Mouse (Mus musculus): ENCODE results near the gene Arsk. TPM values are rescaled to one million over a fixed set of nuclear protein-coding genes. Genes with fewer than 3 reads are reported as not detected.

The Arsk gene
- polyA plus RNA-seq, 1 experiment from 2014 or later = 3.7 TPM

DNA sequence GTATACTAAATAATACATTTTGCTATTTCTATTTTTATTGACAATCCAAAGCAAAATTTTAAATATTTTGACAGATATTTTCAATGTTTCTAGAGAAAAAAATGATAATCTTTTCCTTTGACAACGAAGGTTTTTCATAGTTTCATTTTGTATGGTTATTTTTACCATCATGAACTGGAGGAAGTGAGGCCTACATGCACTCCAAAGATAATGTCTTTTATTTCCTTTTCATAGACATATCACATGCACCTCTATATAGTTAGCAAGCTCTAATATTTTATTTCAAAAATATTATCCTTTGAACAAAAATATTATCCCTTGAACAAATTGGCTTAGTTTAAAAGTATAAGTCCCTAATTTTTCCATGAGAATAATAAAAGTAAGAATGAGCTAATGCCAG, 24.1 kb downstream of the Arsk start:
- WGBS = 61% methylated on average over 1 of the region's 1 CpGs
- Histone ChIP-seq H3K4me2 (ENCODE audit: low read depth, low read length) (no peak overlapping the region), H3K27ac (ENCODE audit: low read length) (no peak overlapping the region)

DNA sequence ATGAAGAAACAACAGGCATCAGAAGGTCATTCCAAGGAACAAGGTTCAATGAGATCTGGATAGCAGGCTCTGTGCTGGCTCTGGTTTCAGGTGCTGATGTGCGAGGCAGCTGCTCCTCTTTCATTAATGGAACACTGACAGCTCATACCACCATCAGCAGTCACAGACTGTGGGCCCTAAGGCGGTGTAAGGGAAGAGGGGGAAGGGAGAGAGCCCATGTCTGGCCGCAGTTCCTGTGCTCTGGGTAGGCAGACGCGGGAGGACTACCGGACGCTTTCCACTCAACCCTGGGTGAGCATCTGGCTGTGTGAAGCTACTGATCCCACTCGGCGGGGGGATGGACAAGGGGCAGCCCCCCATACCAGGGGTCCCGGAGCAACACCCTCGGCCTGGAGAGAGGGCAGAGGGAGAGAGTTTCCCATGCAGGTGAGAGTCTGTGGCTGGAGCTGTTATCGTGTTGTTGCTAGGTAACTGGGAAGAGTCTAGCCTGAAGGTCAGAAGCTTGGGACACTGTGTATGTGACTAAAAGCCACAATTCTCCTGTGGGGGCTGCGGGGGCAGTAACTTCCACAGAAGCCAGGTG, 34.0 kb downstream of the Arsk start:
- Histone ChIP-seq H3K4me2 (ENCODE audit: low read depth, low read length) (no peak overlapping the region), H3K27ac (ENCODE audit: low read length) (no peak overlapping the region), H3K4me1 (ENCODE audit: control insufficient read depth, insufficient read depth, low read length) (no peaks in the 10 kb centered on the region), H3K9me3 (replicated peaks; ENCODE audit: control insufficient read depth, low read length) (no peaks in the 10 kb centered on the region), H3K36me3 (ENCODE audit: control insufficient read depth, insufficient read depth) (peaks cover 3% of the 10 kb centered on the region; the same call in 1 of the 2 replicates), H3K9ac (ENCODE audit: low read length) (no peak overlapping the region), H3K27me3 (ENCODE audit: control insufficient read depth, insufficient read depth, low read length) (no peaks in the 10 kb centered on the region), H3K4me3 (ENCODE audit: low read length) (no peak overlapping the region)
- 0 out of 2 replicates have a peak, but pooled peaks have one; percentile 23 for ATAC-seq (replicated peaks; ENCODE audit: extremely low read depth, insufficient read depth, low FRiP score)
- 74% methylated on average over 13 of the region's 13 CpGs for WGBS

More for the DNA sequence above, 24.1 kb downstream of the Arsk start:
- Histone ChIP-seq H3K4me1 (ENCODE audit: control insufficient read depth, insufficient read depth, low read length) (no peaks in the 10 kb centered on the region), H3K36me3 (ENCODE audit: control insufficient read depth, insufficient read depth) (no peaks in the 10 kb centered on the region), H3K9ac (ENCODE audit: low read length) (no peak overlapping the region), H3K9me3 (replicated peaks; ENCODE audit: control insufficient read depth, low read length) (no peaks in the 10 kb centered on the region), H3K4me3 (ENCODE audit: low read length) (no peak overlapping the region), H3K27me3 (ENCODE audit: control insufficient read depth, insufficient read depth, low read length) (no peaks in the 10 kb centered on the region)
- ATAC-seq (replicated peaks; ENCODE audit: extremely low read depth, insufficient read depth, low FRiP score) = no peak

DNA sequence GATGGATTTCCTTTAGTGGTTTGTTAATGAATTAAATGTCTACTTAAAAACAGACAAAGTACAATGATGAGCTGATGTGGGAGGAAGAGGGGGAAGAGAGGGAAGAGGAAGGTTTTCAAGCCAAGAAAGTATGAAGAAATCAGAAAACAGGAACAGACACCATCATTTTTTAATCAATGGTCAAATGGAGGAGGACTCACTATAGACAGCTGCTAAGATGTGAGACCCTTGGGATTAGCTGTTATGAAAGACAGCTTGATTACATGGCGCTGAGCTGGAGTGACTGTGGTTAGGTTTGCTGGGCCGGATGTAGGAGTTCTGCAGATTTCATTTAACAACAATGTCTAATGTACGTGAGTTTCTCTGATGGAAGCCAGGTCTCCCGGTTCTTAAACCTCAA, 34.9 kb downstream of the Arsk start:
- Histone ChIP-seq H3K9me3 (replicated peaks; ENCODE audit: control insufficient read depth, low read length) (no peaks in the 10 kb centered on the region), H3K27ac (ENCODE audit: low read length) (no peak overlapping the region), H3K4me1 (ENCODE audit: control insufficient read depth, insufficient read depth, low read length) (no peaks in the 10 kb centered on the region), H3K27me3 (ENCODE audit: control insufficient read depth, insufficient read depth, low read length) (no peaks in the 10 kb centered on the region), H3K9ac (ENCODE audit: low read length) (no peak overlapping the region), H3K36me3 (ENCODE audit: control insufficient read depth, insufficient read depth) (peaks cover 3% of the 10 kb centered on the region; the same call in 1 of the 2 replicates), H3K4me2 (ENCODE audit: low read depth, low read length) (no peak overlapping the region), H3K4me3 (ENCODE audit: low read length) (no peak overlapping the region)
- ATAC-seq (replicated peaks; ENCODE audit: extremely low read depth, insufficient read depth, low FRiP score) = no peak
- 84% methylated on average over 4 of the region's 4 CpGs for WGBS

DNA sequence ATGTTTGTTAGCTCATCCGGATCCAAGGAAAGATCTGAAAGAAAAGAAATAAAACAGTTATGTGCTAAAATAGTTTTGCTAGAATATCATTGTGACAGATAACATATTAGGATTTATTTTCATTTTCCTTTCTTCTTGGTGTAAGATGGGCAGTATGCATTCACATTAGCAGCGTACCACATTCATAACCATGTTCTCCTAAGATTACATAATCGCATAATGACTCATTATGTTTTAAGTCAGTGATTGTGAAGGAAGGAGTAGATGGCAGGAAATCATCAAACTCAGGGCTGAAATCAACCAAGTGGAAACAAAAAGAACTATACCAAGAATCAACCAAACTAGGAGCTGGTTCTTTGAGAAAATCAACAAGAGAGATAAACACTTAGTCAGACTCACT, 35.9 kb downstream of the Arsk start:
- 88% methylated on average over 3 of the region's 3 CpGs for WGBS
- Histone ChIP-seq H3K4me2 (ENCODE audit: low read depth, low read length) (no peak overlapping the region), H3K4me3 (ENCODE audit: low read length) (no peak overlapping the region)

DNA sequence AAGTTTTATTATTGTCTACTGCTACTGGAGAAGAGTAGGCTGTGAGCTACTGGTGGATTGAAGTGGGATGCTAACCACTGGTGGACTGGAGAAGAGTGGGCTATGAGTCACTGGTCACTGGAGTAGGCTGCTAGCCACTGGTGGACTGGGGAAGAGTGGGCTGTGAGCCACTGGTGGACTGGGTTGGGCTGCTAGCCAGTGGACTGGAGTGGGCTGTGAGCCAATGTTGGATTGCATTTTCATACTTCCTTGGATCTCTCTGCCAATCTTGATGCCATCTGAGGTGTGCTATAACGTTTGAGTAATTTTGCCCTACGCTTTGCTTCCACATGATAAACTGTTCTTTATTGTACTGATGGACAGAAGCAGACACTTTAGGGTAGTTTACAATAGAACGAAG, 36.3 kb downstream of the Arsk start:
- H3K4me1 ChIP-seq (ENCODE audit: control insufficient read depth, insufficient read depth, low read length) = no peaks in the 10 kb centered on the region
- no peak overlapping the region for H3K4me3 ChIP-seq (ENCODE audit: low read length)
- H3K9me3 ChIP-seq (replicated peaks; ENCODE audit: control insufficient read depth, low read length) = no peaks in the 10 kb centered on the region
- H3K4me2 ChIP-seq (ENCODE audit: low read depth, low read length) = no peak overlapping the region
- no peak for ATAC-seq (replicated peaks; ENCODE audit: extremely low read depth, insufficient read depth, low FRiP score)
- no peak overlapping the region for H3K27ac ChIP-seq (ENCODE audit: low read length)
- H3K27me3 ChIP-seq (ENCODE audit: control insufficient read depth, insufficient read depth, low read length) = peaks cover 9% of the 10 kb centered on the region
- H3K36me3 ChIP-seq (ENCODE audit: control insufficient read depth, insufficient read depth) = peaks cover 3% of the 10 kb centered on the region; the same call in 1 of the 2 replicates
- no peak overlapping the region for H3K9ac ChIP-seq (ENCODE audit: low read length)
- 85% methylated on average over 3 of the region's 3 CpGs for WGBS

More for the DNA sequence above, 35.9 kb downstream of the Arsk start:
- Histone ChIP-seq H3K27me3 (ENCODE audit: control insufficient read depth, insufficient read depth, low read length) (peaks cover 5% of the 10 kb centered on the region), H3K9me3 (replicated peaks; ENCODE audit: control insufficient read depth, low read length) (no peaks in the 10 kb centered on the region), H3K27ac (ENCODE audit: low read length) (no peak overlapping the region), H3K9ac (ENCODE audit: low read length) (no peak overlapping the region), H3K36me3 (ENCODE audit: control insufficient read depth, insufficient read depth) (peaks cover 3% of the 10 kb centered on the region; the same call in 1 of the 2 replicates), H3K4me1 (ENCODE audit: control insufficient read depth, insufficient read depth, low read length) (no peaks in the 10 kb centered on the region)
- no peak for ATAC-seq (replicated peaks; ENCODE audit: extremely low read depth, insufficient read depth, low FRiP score)

DNA sequence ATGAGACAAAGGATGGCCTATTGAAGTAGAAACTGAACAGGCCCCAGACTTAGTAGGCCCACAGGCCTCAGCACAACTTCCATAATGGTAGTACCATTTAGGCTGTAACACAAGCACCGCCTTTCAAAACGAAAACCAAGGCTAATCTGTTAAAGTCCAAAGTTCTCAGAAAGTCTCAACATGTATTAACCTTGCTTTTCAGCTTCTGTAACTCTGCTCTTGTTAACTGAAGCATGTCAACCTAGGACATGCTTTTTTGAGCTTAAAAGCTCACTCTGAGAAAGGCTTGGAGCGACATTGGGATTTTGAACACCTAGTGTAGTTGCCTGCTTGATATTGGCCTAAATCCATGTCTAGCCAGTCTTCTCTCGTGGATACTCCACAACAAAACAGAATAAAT, 38.9 kb downstream of the Arsk start:
- WGBS = 86% methylated on average over 4 of the region's 4 CpGs
- no peak for ATAC-seq (replicated peaks; ENCODE audit: extremely low read depth, insufficient read depth, low FRiP score)

DNA sequence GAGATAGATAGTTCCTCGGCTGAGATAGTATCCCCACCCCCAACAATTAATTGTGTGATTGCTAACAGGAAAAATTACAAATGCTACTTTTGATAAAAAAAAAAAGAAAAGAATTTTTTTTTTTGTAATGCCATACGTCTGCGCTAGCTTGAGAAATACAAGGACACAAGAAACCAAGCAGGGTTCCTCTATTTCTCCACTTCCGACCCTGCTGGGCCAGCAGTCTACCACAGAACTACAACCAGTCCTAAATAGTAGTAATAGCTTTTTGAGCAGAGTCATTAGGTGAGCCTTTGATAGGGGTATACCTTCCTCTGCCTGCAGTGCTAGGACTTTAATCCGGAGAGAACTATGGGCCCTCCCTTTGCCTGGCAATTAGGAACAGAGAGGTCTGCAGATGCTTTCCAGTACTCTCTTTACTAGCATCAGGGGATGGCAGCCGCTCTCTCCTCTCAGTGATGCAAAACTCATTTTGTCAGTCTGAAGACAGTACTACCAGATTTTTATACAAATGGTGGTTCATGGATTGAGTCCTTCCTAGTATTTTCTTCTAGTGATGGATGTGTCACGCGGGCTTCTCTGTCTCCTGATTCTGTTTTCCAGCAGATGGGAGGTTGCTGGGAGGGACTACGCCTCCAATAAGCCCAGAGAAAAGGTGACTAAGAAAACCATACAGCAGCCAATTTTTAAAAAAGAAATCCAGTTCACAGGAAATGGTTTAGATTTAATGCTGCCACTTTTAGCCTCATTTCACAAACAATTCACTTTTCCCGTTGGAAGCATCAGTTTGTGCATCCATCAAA, 41.0 kb downstream of the Arsk start:
- 69% methylated on average over 10 of the region's 10 CpGs for WGBS
- Histone ChIP-seq H3K36me3 (ENCODE audit: control insufficient read depth, insufficient read depth) (peaks cover 3% of the 10 kb centered on the region; the same call in 1 of the 2 replicates), H3K27me3 (ENCODE audit: control insufficient read depth, insufficient read depth, low read length) (peaks cover 40% of the 10 kb centered on the region), H3K4me1 (ENCODE audit: control insufficient read depth, insufficient read depth, low read length) (peaks cover 14% of the 10 kb centered on the region), H3K4me3 (ENCODE audit: low read length) (no peak overlapping the region), H3K4me2 (ENCODE audit: low read depth, low read length) (no peak overlapping the region), H3K9ac (ENCODE audit: low read length) (no peak overlapping the region), H3K9me3 (replicated peaks; ENCODE audit: control insufficient read depth, low read length) (no peaks in the 10 kb centered on the region), H3K27ac (ENCODE audit: low read length) (no peak overlapping the region)
- no peak for ATAC-seq (replicated peaks; ENCODE audit: extremely low read depth, insufficient read depth, low FRiP score)

More for the DNA sequence above, 38.9 kb downstream of the Arsk start:
- Histone ChIP-seq H3K4me2 (ENCODE audit: low read depth, low read length) (no peak overlapping the region), H3K27me3 (ENCODE audit: control insufficient read depth, insufficient read depth, low read length) (peaks cover 30% of the 10 kb centered on the region), H3K9ac (ENCODE audit: low read length) (no peak overlapping the region), H3K27ac (ENCODE audit: low read length) (no peak overlapping the region), H3K4me1 (ENCODE audit: control insufficient read depth, insufficient read depth, low read length) (peaks cover 14% of the 10 kb centered on the region), H3K4me3 (ENCODE audit: low read length) (no peak overlapping the region), H3K9me3 (replicated peaks; ENCODE audit: control insufficient read depth, low read length) (no peaks in the 10 kb centered on the region), H3K36me3 (ENCODE audit: control insufficient read depth, insufficient read depth) (peaks cover 3% of the 10 kb centered on the region; the same call in 1 of the 2 replicates)

DNA sequence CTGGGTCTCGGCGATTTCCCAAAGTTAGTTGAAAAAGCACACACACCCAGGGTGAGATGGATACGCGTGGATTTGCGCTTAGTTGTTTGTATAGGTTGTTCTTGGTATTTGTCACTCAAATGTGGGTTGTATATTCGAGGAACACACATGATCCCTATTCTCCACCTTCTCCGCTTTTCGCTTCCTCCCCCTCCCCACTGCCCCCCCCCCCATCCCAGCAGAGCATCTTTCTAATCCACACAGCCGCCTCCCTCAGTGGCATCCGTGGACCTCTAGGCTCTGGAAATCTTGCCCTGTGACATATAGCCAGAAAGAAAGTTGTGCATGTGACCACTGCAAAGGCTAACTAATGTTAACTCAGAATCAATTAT, 41.6 kb downstream of the Arsk start, which contains the start of gene Gpr150:
Gpr150 (minus strand) TSS at position 101 of the 371 bp plus-strand sequence.
- Histone ChIP-seq H3K27ac (ENCODE audit: low read length) (no peak within 1 kb of the TSS), H3K27me3 (ENCODE audit: control insufficient read depth, insufficient read depth, low read length) (peaks cover 40% of the 10 kb centered on the region), H3K4me3 (ENCODE audit: low read length) (peak within 1 kb of the TSS; percentile 62), H3K4me2 (ENCODE audit: low read depth, low read length) (peak within 1 kb of the TSS; percentile 98), H3K9me3 (replicated peaks; ENCODE audit: control insufficient read depth, low read length) (no peaks in the 10 kb centered on the region), H3K4me1 (ENCODE audit: control insufficient read depth, insufficient read depth, low read length) (peaks cover 14% of the 10 kb centered on the region), H3K36me3 (ENCODE audit: control insufficient read depth, insufficient read depth) (no peaks in the 10 kb centered on the region), H3K9ac (ENCODE audit: low read length) (peak within 1 kb of the TSS; percentile 44)
- 18% methylated on average over 10 of the region's 10 CpGs for WGBS
- ATAC-seq (replicated peaks; ENCODE audit: extremely low read depth, insufficient read depth, low FRiP score) = no peak

DNA sequence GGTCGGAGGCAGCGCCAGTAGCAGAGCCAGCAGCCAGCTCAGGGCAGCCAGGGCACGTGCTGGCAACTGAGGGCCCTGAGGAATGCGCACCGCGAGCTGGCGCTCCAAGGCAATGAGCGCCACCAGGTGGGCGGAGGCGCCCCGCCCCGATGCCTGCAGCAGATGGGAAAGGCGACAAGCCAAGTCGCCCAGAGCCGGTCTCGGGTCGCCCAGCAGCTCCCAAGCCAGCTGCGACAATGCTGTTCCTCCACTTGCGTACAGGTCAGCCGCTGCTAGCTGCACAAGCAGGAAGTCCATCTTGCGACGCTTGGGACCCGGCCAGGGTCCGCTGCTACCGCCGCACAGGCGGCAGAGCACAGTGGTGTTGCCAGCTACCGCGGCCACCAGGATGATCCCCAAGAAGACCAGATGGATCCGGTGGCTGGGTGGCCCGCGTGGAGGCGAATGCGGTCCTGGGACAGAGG, 42.2 kb downstream of the Arsk start:
- H3K27ac ChIP-seq (ENCODE audit: low read length) = no peak overlapping the region
- H3K36me3 ChIP-seq (ENCODE audit: control insufficient read depth, insufficient read depth) = no peaks in the 10 kb centered on the region
- H3K27me3 ChIP-seq (ENCODE audit: control insufficient read depth, insufficient read depth, low read length) = peaks cover 40% of the 10 kb centered on the region
- H3K4me2 ChIP-seq (ENCODE audit: low read depth, low read length) = peak overlapping the region; percentile 98
- H3K4me1 ChIP-seq (ENCODE audit: control insufficient read depth, insufficient read depth, low read length) = peaks cover 14% of the 10 kb centered on the region
- peak overlapping the region; percentile 44; the same call in 1 of the 2 replicates for H3K9ac ChIP-seq (ENCODE audit: low read length)
- H3K9me3 ChIP-seq (replicated peaks; ENCODE audit: control insufficient read depth, low read length) = no peaks in the 10 kb centered on the region
- H3K4me3 ChIP-seq (ENCODE audit: low read length) = peak overlapping the region; percentile 62
- peak; percentile 82 for ATAC-seq (replicated peaks; ENCODE audit: extremely low read depth, insufficient read depth, low FRiP score)
- under 1% methylated on average over 34 of the region's 34 CpGs for WGBS
